Mouse (Mus musculus): ENCODE data around the gene Car4.

GRCm38 (mm10) chr11:84958271-84958630, 665 bp downstream of the Car4 start:
- TF ChIP-seq CTCF (IDR thresholded peaks at IDR 0.05; ENCODE audit: control insufficient read depth, insufficient read depth, insufficient replicate concordance, low read depth, low read length) = no peak
- no peak for TF ChIP-seq POLR2A (IDR thresholded peaks at IDR 0.05; ENCODE audit: control insufficient read depth, low read depth, low read length)

All from testis, adult 2 months (tissue).